Comparison of ENCODE assay signal across 8 mouse cellular contexts in the genomic region with DNA sequence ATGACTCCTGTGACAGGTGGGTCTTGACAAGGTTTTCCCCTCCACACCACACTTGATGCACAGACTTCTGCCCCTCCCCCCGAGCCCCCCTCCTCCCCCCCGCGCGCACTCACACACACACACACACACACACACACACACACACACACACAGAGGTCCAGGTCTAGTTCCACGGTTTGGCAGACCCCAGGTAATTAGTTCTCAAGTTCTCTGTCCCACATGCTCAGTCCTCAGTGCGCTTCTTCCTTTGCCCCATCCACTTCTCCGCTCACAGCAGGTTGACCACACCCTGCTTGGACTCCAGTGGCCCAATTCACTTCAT. TPM values are rescaled to one million over a fixed set of nuclear protein-coding genes. Genes with fewer than 3 reads are reported as not detected.
DNase-seq lines count a peak whose midpoint lies in the region; ATAC-seq and TF ChIP-seq lines count a peak whose summit lies in the region.

No protein-coding gene starts in this region.

- no peak for ATAC-seq in heart, embryonic 12.5 days (ENCODE audit: insufficient number of reproducible peaks, low FRiP score)
- ATAC-seq in forebrain, embryonic 15.5 days (replicated peaks) = no peak; the same call in 1 of the 2 replicates
- no peak for ATAC-seq in liver, embryonic 13.5 days (ENCODE audit: low read depth)

- no peak overlapping the region for H3K27ac ChIP-seq in heart, embryonic 12.5 days (ENCODE audit: poor library complexity, severe bottlenecking)
- peak overlapping the region; percentile 74 for H3K27ac ChIP-seq in forebrain, embryonic 15.5 days (replicated peaks)
- no peak overlapping the region for H3K27ac ChIP-seq in liver, embryonic 13.5 days

- H3K4me2 ChIP-seq in heart, embryonic 12.5 days = peak overlapping the region; percentile 100
- H3K4me2 ChIP-seq in forebrain, embryonic 15.5 days (replicated peaks) = peak overlapping the region; percentile 96
- H3K4me2 ChIP-seq in liver, embryonic 13.5 days = peak overlapping the region; percentile 70

- peaks cover 5% of the 10 kb centered on the region; the same call in 1 of the 2 replicates for H3K27me3 ChIP-seq in heart, embryonic 12.5 days (replicated peaks)
- peaks cover 16% of the 10 kb centered on the region for H3K27me3 ChIP-seq in E14TG2a.4 (ENCODE audit: insufficient read depth, low read length)
- H3K27me3 ChIP-seq in forebrain, embryonic 15.5 days = no peaks in the 10 kb centered on the region
- peaks cover 18% of the 10 kb centered on the region for H3K27me3 ChIP-seq in liver, embryonic 13.5 days

- no peaks in the 10 kb centered on the region; the same call in 1 of the 2 replicates for H3K9me3 ChIP-seq in heart, embryonic 12.5 days (replicated peaks)
- H3K9me3 ChIP-seq in E14TG2a.4 (ENCODE audit: low read length) = 0 out of 2 replicates have a peak, but pooled peaks cover 3% of the 10 kb centered on the region
- no peaks in the 10 kb centered on the region for H3K9me3 ChIP-seq in forebrain, embryonic 15.5 days
- H3K9me3 ChIP-seq in liver, embryonic 13.5 days (replicated peaks) = no peaks in the 10 kb centered on the region

- peak overlapping the region; percentile 79 for H3K9ac ChIP-seq in heart, embryonic 12.5 days
- H3K9ac ChIP-seq in forebrain, embryonic 15.5 days (replicated peaks) = peak overlapping the region; percentile 67
- H3K9ac ChIP-seq in liver, embryonic 13.5 days = no peak overlapping the region

- DNase-seq in heart, postnatal 14 days = no peak
- no peak for DNase-seq in liver, embryonic 13.5 days
- no peak for DNase-seq in adrenal gland, adult 2 months
- no peak for DNase-seq in thymus, postnatal 0 days (ENCODE audit: low spot score)
- no peak for DNase-seq in adrenal gland, adult 18-20 months (ENCODE audit: low spot score in 2 of 2)

- H3K4me1 ChIP-seq in heart, embryonic 12.5 days (replicated peaks) = peaks cover 11% of the 10 kb centered on the region
- H3K4me1 ChIP-seq in E14TG2a.4 (replicated peaks; ENCODE audit: low read depth, low read length) = peaks cover 36% of the 10 kb centered on the region
- H3K4me1 ChIP-seq in forebrain, embryonic 15.5 days = peaks cover 16% of the 10 kb centered on the region
- peaks cover 7% of the 10 kb centered on the region; the same call in 1 of the 2 replicates for H3K4me1 ChIP-seq in liver, embryonic 13.5 days (replicated peaks)

- 55% methylated on average over 5 of the region's 7 CpGs for WGBS in heart, embryonic 12.5 days
- WGBS in forebrain, embryonic 15.5 days = 20% methylated on average over 6 of the region's 7 CpGs
- 36% methylated on average over 7 of the region's 7 CpGs for WGBS in liver, embryonic 13.5 days (ENCODE audit: insufficient replicate concordance)

- intact Hi-C loops in heart, postnatal 14 days (cut with DNase I) = no loop called here

- H3K36me3 ChIP-seq in heart, embryonic 12.5 days = no peaks in the 10 kb centered on the region
- no peaks in the 10 kb centered on the region for H3K36me3 ChIP-seq in E14TG2a.4 (ENCODE audit: insufficient read depth, low read length)
- no peaks in the 10 kb centered on the region for H3K36me3 ChIP-seq in forebrain, embryonic 15.5 days
- H3K36me3 ChIP-seq in liver, embryonic 13.5 days = no peaks in the 10 kb centered on the region

- peak overlapping the region; percentile 60 for H3K4me3 ChIP-seq in heart, embryonic 12.5 days
- peak overlapping the region; percentile 84 for H3K4me3 ChIP-seq in E14TG2a.4 (replicated peaks; ENCODE audit: low read length)
- peak overlapping the region; percentile 66 for H3K4me3 ChIP-seq in forebrain, embryonic 15.5 days
- H3K4me3 ChIP-seq in liver, embryonic 13.5 days (replicated peaks) = peak overlapping the region; percentile 49; the same call in 1 of the 2 replicates

- no peak for TF ChIP-seq CTCF in E14TG2a.4 (conservative IDR thresholded peaks at IDR 0.05; ENCODE audit: low read length)

RNA-seq across cellular contexts. Expression of gene Rnaseh2b, which starts 0.3 kb away (rescaled TPM):
- polyA plus RNA-seq in heart, embryonic 12.5 days (2016; fragmentation: Nextera tagmentation; extraction: Ambion mirVana) = 69.1 and 76.0 TPM in 2 replicates
- total RNA-seq in heart, postnatal 14 days (2021) = 10 to 100 TPM; 10.3 to 13.0 TPM
- polyA plus RNA-seq in forebrain, embryonic 15.5 days (2015; fragmentation: Nextera tagmentation; extraction: Ambion mirVana) = 64.4 and 68.4 TPM in 2 replicates
- polyA plus RNA-seq in liver, embryonic 13.5 days (2015; fragmentation: Nextera tagmentation; extraction: Ambion mirVana) = 67.3 and 92.9 TPM in 2 replicates
- total RNA-seq in adrenal gland, adult 2 months (2021) = 10 to 100 TPM; 15.0 to 17.3 TPM
- polyA plus RNA-seq in adrenal gland, adult 2 months (2012; rRNA removed) = 0.65 and 0.92 TPM in 2 replicates
- 128 and 130 TPM in 2 replicates for polyA plus RNA-seq in thymus, postnatal 0 days (2015; fragmentation: Nextera tagmentation; extraction: Ambion mirVana)
- total RNA-seq in adrenal gland, adult 18-20 months (2021) = 10 to 100 TPM in 1 of 2 experiments, 1 to 10 TPM in 1; 9.3 to 15.4 TPM

RNA-seq across cellular contexts. Expression of gene Dleu7, which starts 0.7 kb away (rescaled TPM):
- 1.4 and 1.7 TPM in 2 replicates for polyA plus RNA-seq in heart, embryonic 12.5 days (2016; fragmentation: Nextera tagmentation; extraction: Ambion mirVana)
- total RNA-seq in heart, postnatal 14 days (2021) = under 1 TPM in 1 of 2 experiments, not detected in 1; 0.17 TPM
- polyA plus RNA-seq in forebrain, embryonic 15.5 days (2015; fragmentation: Nextera tagmentation; extraction: Ambion mirVana) = 23.2 and 23.6 TPM in 2 replicates
- 0.10 and 0.14 TPM in 2 replicates for polyA plus RNA-seq in liver, embryonic 13.5 days (2015; fragmentation: Nextera tagmentation; extraction: Ambion mirVana)
- under 1 TPM in 1 of 2 experiments, not detected in 1; 0.24 TPM for total RNA-seq in adrenal gland, adult 2 months (2021)
- polyA plus RNA-seq in adrenal gland, adult 2 months (2012; rRNA removed) = 0.20 TPM in 1 of 2 replicates, not detected in the other
- polyA plus RNA-seq in thymus, postnatal 0 days (2015; fragmentation: Nextera tagmentation; extraction: Ambion mirVana) = 5.6 and 6.4 TPM in 2 replicates
- not detected for total RNA-seq in adrenal gland, adult 18-20 months (2021)

Comparison
In these comparisons a context has a peak if more than half of its experiments do, and no peak if none do; other contexts are left out.
1. RNA of gene Rnaseh2b, which starts 0.3 kb away (polyA plus RNA-seq): 128 to 130 TPM in thymus, postnatal 0 days, 69.1 to 76.0 TPM in heart, embryonic 12.5 days, 64.4 to 68.4 TPM in forebrain, embryonic 15.5 days and 67.3 to 92.9 TPM in liver, embryonic 13.5 days; 0.65 to 0.92 TPM in adrenal gland, adult 2 months; every median in the first group is over 10 times any median in the second.
2. Peak in every context shown above with its lines, with median percentiles within 50 percentile points of each other: H3K4me2 ChIP-seq and H3K4me3 ChIP-seq.